Mouse (Mus musculus) neural tube, embryonic 10.5 days (tissue): ENCODE measurements around the gene Tmem33.

Experiments used
- DNase-seq: peaks from one replicate; pipeline ENCODE4 v3.0.0-alpha.2; 2017; ENCODE audit warnings: low spot score; ENCODE audit errors: extremely low spot score

The Tmem33 gene

GRCm38 (mm10) chr5:67260531-67261371 is at the start of gene Tmem33:
Gene Tmem33, plus strand, starts transcription at chr5:67260565.
- DNase-seq, result peak; percentile 92

- peak; percentile 51 for DNase-seq
Observed at GRCm38 (mm10) chr5:67213168-67213567, 47.2 kb upstream of the Tmem33 start.

- peak; percentile 45 for DNase-seq
Observed at GRCm38 (mm10) chr5:67215121-67216030, 45.0 kb upstream of the Tmem33 start.

- peak; percentile 54 for DNase-seq
Observed at GRCm38 (mm10) chr5:67216031-67216778, 44.2 kb upstream of the Tmem33 start.

GRCm38 (mm10) chr5:67216779-67217095 is 43.6 kb upstream of the Tmem33 start:
- DNase-seq, result peak; percentile 62

- DNase-seq, result no peak
Observed at GRCm38 (mm10) chr5:67221901-67222300, 38.5 kb upstream of the Tmem33 start.

GRCm38 (mm10) chr5:67222440-67223390 is 37.6 kb upstream of the Tmem33 start:
- peak; percentile 71 for DNase-seq

- peak; percentile 50 for DNase-seq
Observed at GRCm38 (mm10) chr5:67223391-67224121, 36.8 kb upstream of the Tmem33 start.

GRCm38 (mm10) chr5:67224122-67224502 is 36.3 kb upstream of the Tmem33 start:
- no peak for DNase-seq

GRCm38 (mm10) chr5:67225758-67226157 is 34.6 kb upstream of the Tmem33 start:
- no peak for DNase-seq

- DNase-seq, result no peak
Observed at GRCm38 (mm10) chr5:67227261-67227660, 33.1 kb upstream of the Tmem33 start.

GRCm38 (mm10) chr5:67227682-67228444 is 32.5 kb upstream of the Tmem33 start:
- peak; percentile 55 for DNase-seq

- DNase-seq, result no peak
Observed at GRCm38 (mm10) chr5:67234682-67235081, 25.7 kb upstream of the Tmem33 start.

GRCm38 (mm10) chr5:67235462-67235861 is 24.9 kb upstream of the Tmem33 start:
- no peak for DNase-seq

GRCm38 (mm10) chr5:67236601-67237000 is 23.8 kb upstream of the Tmem33 start:
- no peak for DNase-seq

GRCm38 (mm10) chr5:67238303-67238702 is 22.1 kb upstream of the Tmem33 start:
- no peak for DNase-seq

- no peak for DNase-seq
Observed at GRCm38 (mm10) chr5:67241713-67242112, 18.7 kb upstream of the Tmem33 start.

GRCm38 (mm10) chr5:67243231-67243630 is 17.1 kb upstream of the Tmem33 start:
- DNase-seq, result no peak

- no peak for DNase-seq
Observed at GRCm38 (mm10) chr5:67252261-67252660, 8.1 kb upstream of the Tmem33 start.
